Mouse (Mus musculus) liver, embryonic 14.5 days (tissue): Measurements from ENCODE around the gene P2rx7. TPM values are rescaled to one million over a fixed set of nuclear protein-coding genes. Genes with fewer than 3 reads are reported as not detected.

Experiments
- ATAC-seq: fragments of 200-750 bp; cut with Nextera tagmentation; 2 replicates; pipeline ENCODE4 v1.8.0; 2017; ENCODE audit warnings: moderate number of reproducible peaks, mild to moderate bottlenecking, moderate library complexity; ENCODE audit not compliant: insufficient read depth
- DNase-seq, 3 experiments: peaks; one replicate each; pipeline ENCODE4 v3.0.0-alpha.2; 2012 to 2013; ENCODE audit warnings: low read depth in 3 of 3, low spot score in 3 of 3
- H3K27ac ChIP-seq: fragments of 300-500 bp; sonication (generic); 2 replicates; pipeline ENCODE4 v1.5.1; 2014; ENCODE audit warnings: moderate library complexity, mild to moderate bottlenecking, control low read depth, inconsistent platforms
- H3K27me3 ChIP-seq: fragments of 300-500 bp; sonication (generic); 2 replicates; pipeline ENCODE4 v1.6.1; 2014; ENCODE audit warnings: mild to moderate bottlenecking, low read length, moderate library complexity; ENCODE audit not compliant: control insufficient read depth, insufficient read depth
- H3K36me3 ChIP-seq: fragments of 300-500 bp; sonication (generic); replicated peaks from 2 replicates; pipeline ENCODE4 v1.6.1; 2014; ENCODE audit warnings: low read depth; ENCODE audit not compliant: control insufficient read depth, insufficient read depth
- H3K4me1 ChIP-seq, 2 experiments: fragments of 200-500 bp in 1 of 2; fragments of 300-500 bp in 1 of 2; sonication (generic) in 1 of 2; replicated peaks; 2 replicates each; pipeline ENCODE4 v1.6.1; 2012 to 2014; ENCODE audit warnings: antibody characterized with exemption in 1 of 2, inconsistent platforms in 1 of 2, low read length in 1 of 2; ENCODE audit not compliant: control insufficient read depth in 2 of 2, insufficient read depth in 2 of 2
- H3K4me2 ChIP-seq: fragments of 300-500 bp; sonication (generic); 2 replicates; pipeline ENCODE4 v1.6.1; 2014; ENCODE audit warnings: low read depth, mild to moderate bottlenecking, control low read depth, moderate library complexity
- H3K4me3 ChIP-seq, 2 experiments: fragments of 200-500 bp in 1 of 2; fragments of 300-500 bp in 1 of 2; sonication (generic) in 1 of 2; 2 replicates each; pipeline ENCODE4 v1.5.1; 2012 to 2014; ENCODE audit warnings: low read depth in 2 of 2, low read length in 2 of 2, mild to moderate bottlenecking in 2 of 2, control low read depth in 1 of 2, inconsistent platforms in 1 of 2, moderate library complexity in 1 of 2; ENCODE audit not compliant: insufficient read depth in 1 of 2
- H3K9ac ChIP-seq: fragments of 300-500 bp; sonication (generic); replicated peaks from 2 replicates; pipeline ENCODE4 v1.6.1; 2014; ENCODE audit warnings: mild to moderate bottlenecking, control low read depth, moderate library complexity
- H3K9me3 ChIP-seq: fragments of 300-500 bp; sonication (generic); 2 replicates; pipeline ENCODE4 v1.6.1; 2016; ENCODE audit warnings: low read length, mixed read lengths; ENCODE audit not compliant: control insufficient read depth
- CTCF ChIP-seq: IDR thresholded peaks from 2 replicates; pipeline ENCODE4 v1.5.1; 2016; ENCODE audit warnings: antibody characterized with exemption, low read depth, control low read depth
- EP300 ChIP-seq: IDR thresholded peaks from 2 replicates; pipeline ENCODE4 v1.6.1; 2016; ENCODE audit warnings: antibody characterized with exemption, low read depth
- WGBS: fragments of 180-500 bp; shearing (Covaris S2); extraction: QIAGEN DNeasy Blood & Tissue Kit; methylation state at CpG from one replicate; pipeline ENCODE4 v1.1.7; 2014; ENCODE audit not compliant: insufficient replicate concordance; 5-methylcytosine and 5-hydroxymethylcytosine counted together
- polyA plus RNA-seq, 2 experiments: library from polyadenylated mRNA; depleted of rRNA in 1 of 2; stranded (reverse) in 1 of 2; unstranded in 1 of 2; fragments of >200 nt; fragmentation: Nextera tagmentation in 1 of 2; extraction: Ambion mirVana in 1 of 2; gene quantifications; 2 replicates each; pipeline versions ENCODE4 v1.2.1 to v1.2.3; 2012 to 2014

P2rx7 gene
- polyA plus RNA-seq, 2 experiments = 0.99 to 1.7 TPM

DNA sequence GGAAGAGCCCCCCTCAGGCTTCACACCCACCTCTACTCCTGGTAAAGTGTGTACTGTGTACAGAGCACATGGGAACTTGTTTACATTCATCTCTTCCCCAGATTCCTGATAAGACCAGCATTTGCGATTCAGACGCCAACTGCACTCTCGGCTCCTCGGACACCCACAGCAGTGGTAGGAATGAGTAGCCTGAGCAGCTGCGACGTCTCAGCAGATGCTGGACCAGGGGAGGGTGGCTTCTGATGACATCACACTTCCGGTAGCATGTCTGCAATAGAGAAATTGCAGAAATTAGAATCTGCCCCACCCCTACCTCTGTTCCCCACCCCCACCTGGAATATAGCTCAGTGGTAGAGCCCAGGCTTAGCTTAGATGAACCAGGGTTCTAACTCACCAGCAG lies 74.7 kb downstream of the P2rx7 start:
- H3K36me3 ChIP-seq = no peaks in the 10 kb centered on the region
- no peak overlapping the region for H3K27ac ChIP-seq
- no peaks in the 10 kb centered on the region for H3K27me3 ChIP-seq
- no peaks in the 10 kb centered on the region for H3K9me3 ChIP-seq
- no peaks in the 10 kb centered on the region for H3K4me1 ChIP-seq
- ATAC-seq (no peak), DNase-seq (no peak)
- TF ChIP-seq CTCF (no peak), EP300 (no peak)
- no peak overlapping the region for H3K4me2 ChIP-seq
- WGBS = 69% methylated on average over 7 of the region's 7 CpGs
- no peak overlapping the region for H3K4me3 ChIP-seq
- H3K9ac ChIP-seq = no peak overlapping the region

- DNase-seq (no peak), ATAC-seq (no peak)
- Histone ChIP-seq H3K4me3 (no peak overlapping the region), H3K9me3 (no peaks in the 10 kb centered on the region), H3K27ac (no peak overlapping the region), H3K4me2 (no peak overlapping the region), H3K9ac (no peak overlapping the region), H3K27me3 (no peaks in the 10 kb centered on the region), H3K36me3 (no peaks in the 10 kb centered on the region), H3K4me1 (no peaks in the 10 kb centered on the region)
- TF ChIP-seq CTCF = no peak
- no peak for TF ChIP-seq EP300
- WGBS = 82% methylated on average over 8 of the region's 8 CpGs
These were observed 75.5 kb downstream of the P2rx7 start for GRCm38 (mm10) chr5:122719168-122719567.

DNA sequence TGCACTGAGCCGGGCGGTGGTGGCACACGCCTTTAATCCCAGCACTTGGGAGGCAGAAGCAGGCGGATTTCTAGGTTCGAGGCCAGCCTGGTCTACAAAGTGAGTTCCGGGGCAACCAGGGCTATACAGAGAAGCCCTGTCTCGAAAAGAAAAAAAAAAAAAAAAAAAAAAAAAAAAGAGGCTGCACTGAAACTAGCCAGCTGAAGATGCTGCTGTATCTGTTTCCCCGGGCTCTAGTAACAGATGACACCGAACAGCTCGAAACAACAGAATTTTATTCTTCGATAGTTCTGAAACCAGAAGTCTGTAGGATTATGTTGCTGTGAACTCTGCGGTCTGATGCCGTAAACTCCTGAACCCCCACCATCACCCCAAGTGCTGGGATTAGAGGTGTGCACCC lies 81.7 kb downstream of the P2rx7 start:
- ATAC-seq = no peak
- H3K36me3 ChIP-seq = no peaks in the 10 kb centered on the region
- no peaks in the 10 kb centered on the region for H3K27me3 ChIP-seq
- DNase-seq = no peak
- WGBS = 78% methylated on average over 13 of the region's 13 CpGs
- no peak overlapping the region for H3K4me3 ChIP-seq
- no peaks in the 10 kb centered on the region for H3K4me1 ChIP-seq
- H3K4me2 ChIP-seq = no peak overlapping the region
- no peak overlapping the region for H3K27ac ChIP-seq
- H3K9ac ChIP-seq = no peak overlapping the region
- H3K9me3 ChIP-seq = no peaks in the 10 kb centered on the region
- no peak for TF ChIP-seq EP300
- TF ChIP-seq CTCF = no peak

- DNase-seq (peak; percentile 50 to 62 (median 55)), ATAC-seq (no peak)
- Histone ChIP-seq H3K4me2 (no peak overlapping the region), H3K9me3 (no peaks in the 10 kb centered on the region), H3K36me3 (no peaks in the 10 kb centered on the region), H3K9ac (no peak overlapping the region), H3K4me3 (no peak overlapping the region), H3K4me1 (no peaks in the 10 kb centered on the region), H3K27me3 (no peaks in the 10 kb centered on the region), H3K27ac (no peak overlapping the region)
- WGBS = 18% methylated on average over 7 of the region's 7 CpGs
- TF ChIP-seq EP300 (no peak), CTCF (peak; percentile 85)
These were observed 82.4 kb downstream of the P2rx7 start for GRCm38 (mm10) chr5:122726068-122726467.

- Histone ChIP-seq H3K4me2 (no peak overlapping the region), H3K9me3 (no peaks in the 10 kb centered on the region), H3K4me1 (peaks cover 0 to 3% of the 10 kb centered on the region in 2 experiments; a peak in 2 of 4 replicates), H3K4me3 (no peak overlapping the region), H3K27me3 (no peaks in the 10 kb centered on the region), H3K27ac (no peak overlapping the region), H3K9ac (no peak overlapping the region), H3K36me3 (no peaks in the 10 kb centered on the region)
- TF ChIP-seq CTCF (no peak), EP300 (no peak)
- DNase-seq (no peak), ATAC-seq (no peak)
- 82% methylated on average over 5 of the region's 5 CpGs for WGBS
These were observed 82.9 kb downstream of the P2rx7 start for GRCm38 (mm10) chr5:122726595-122726994.
